Mouse (Mus musculus) midbrain, embryonic 15.5 days (tissue): Measurements from ENCODE around the gene Phf2. TPM values are rescaled to one million over a fixed set of nuclear protein-coding genes. Genes with fewer than 3 reads are reported as not detected.

ENCODE experiments used
- ATAC-seq: fragments of 200-750 bp; cut with Nextera tagmentation; replicated peaks from 2 replicates; pipeline ENCODE4 v1.8.0; 2017; ENCODE audit warnings: moderate TSS enrichment
- H3K27ac ChIP-seq: fragments of 300-500 bp; sonication (generic); 2 replicates; pipeline ENCODE4 v1.5.1; 2015; ENCODE audit warnings: mild to moderate bottlenecking, inconsistent platforms
- H3K27me3 ChIP-seq: fragments of 300-500 bp; sonication (generic); replicated peaks from 2 replicates; pipeline ENCODE4 v1.6.1; 2015; ENCODE audit warnings: inconsistent platforms
- H3K36me3 ChIP-seq: fragments of 300-500 bp; sonication (generic); replicated peaks from 2 replicates; pipeline ENCODE4 v1.6.1; 2015; ENCODE audit warnings: inconsistent platforms
- H3K4me1 ChIP-seq: fragments of 300-500 bp; sonication (generic); 2 replicates; pipeline ENCODE4 v1.6.1; 2015; ENCODE audit warnings: inconsistent platforms
- H3K4me2 ChIP-seq: fragments of 300-500 bp; sonication (generic); 2 replicates; pipeline ENCODE4 v1.6.1; 2015; ENCODE audit warnings: inconsistent platforms, mild to moderate bottlenecking, moderate library complexity
- H3K4me3 ChIP-seq: fragments of 300-500 bp; sonication (generic); 2 replicates; pipeline ENCODE4 v1.5.1; 2015; ENCODE audit warnings: mild to moderate bottlenecking, inconsistent platforms
- H3K9ac ChIP-seq: fragments of 300-500 bp; sonication (generic); 2 replicates; pipeline ENCODE4 v1.6.1; 2015; ENCODE audit warnings: mild to moderate bottlenecking, inconsistent platforms
- H3K9me3 ChIP-seq: fragments of 300-500 bp; sonication (generic); 2 replicates; pipeline ENCODE4 v1.6.1; 2016; ENCODE audit warnings: inconsistent platforms
- whole genome bisulfite sequencing: fragments of 180-500 bp; shearing (Covaris S2); methylation state at CpG from one replicate; pipeline ENCODE4 v1.1.7; 2015; ENCODE audit warnings: mixed read lengths; 5-methylcytosine and 5-hydroxymethylcytosine counted together
- polyA plus RNA-seq: library from polyadenylated mRNA; unstranded; fragments of >200 nt; fragmentation: Nextera tagmentation; extraction: Ambion mirVana; gene quantifications from 2 replicates; pipeline ENCODE4 v1.2.1, GENCODE M21; 2015

Phf2 gene
- polyA plus RNA-seq, 1 experiment from 2014 or later = 10.7 TPM

GRCm38 (mm10) chr13:48853475-48853874 is 17.4 kb downstream of the Phf2 start:
- Histone ChIP-seq H3K36me3 (no peaks in the 10 kb centered on the region), H3K4me1 (peaks cover 80% of the 10 kb centered on the region), H3K27me3 (no peaks in the 10 kb centered on the region), H3K4me3 (no peak overlapping the region), H3K9ac (no peak overlapping the region), H3K27ac (peak overlapping the region; percentile 62), H3K9me3 (no peaks in the 10 kb centered on the region), H3K4me2 (no peak overlapping the region)
- WGBS = 9% methylated on average over 2 of the region's 2 CpGs
- ATAC-seq = no peak

GRCm38 (mm10) chr13:48852859-48853258 is 18.1 kb downstream of the Phf2 start:
- H3K9me3 ChIP-seq = no peaks in the 10 kb centered on the region
- H3K36me3 ChIP-seq = no peaks in the 10 kb centered on the region
- no peak for ATAC-seq
- no peak overlapping the region for H3K27ac ChIP-seq
- 74% methylated on average over 3 of the region's 3 CpGs for WGBS
- peaks cover 74% of the 10 kb centered on the region for H3K4me1 ChIP-seq
- no peak overlapping the region for H3K9ac ChIP-seq
- no peaks in the 10 kb centered on the region for H3K27me3 ChIP-seq
- no peak overlapping the region for H3K4me3 ChIP-seq
- no peak overlapping the region for H3K4me2 ChIP-seq

GRCm38 (mm10) chr13:48851719-48852118 is 19.2 kb downstream of the Phf2 start:
- WGBS = 85% methylated on average over 5 of the region's 5 CpGs
- no peak overlapping the region for H3K4me2 ChIP-seq
- ATAC-seq = no peak
- H3K9me3 ChIP-seq = no peaks in the 10 kb centered on the region
- no peak overlapping the region for H3K9ac ChIP-seq
- H3K36me3 ChIP-seq = no peaks in the 10 kb centered on the region
- no peak overlapping the region for H3K4me3 ChIP-seq
- H3K27me3 ChIP-seq = no peaks in the 10 kb centered on the region
- peaks cover 65% of the 10 kb centered on the region for H3K4me1 ChIP-seq
- no peak overlapping the region for H3K27ac ChIP-seq

GRCm38 (mm10) chr13:48850771-48851170 is 20.1 kb downstream of the Phf2 start:
- no peak overlapping the region for H3K4me2 ChIP-seq
- peak overlapping the region; percentile 35; the same call in 1 of the 2 replicates for H3K27ac ChIP-seq
- peak; percentile 15; the same call in 1 of the 2 replicates for ATAC-seq
- H3K36me3 ChIP-seq = no peaks in the 10 kb centered on the region
- peaks cover 57% of the 10 kb centered on the region for H3K4me1 ChIP-seq
- no peak overlapping the region for H3K4me3 ChIP-seq
- no peaks in the 10 kb centered on the region for H3K27me3 ChIP-seq
- 62% methylated on average over 8 of the region's 8 CpGs for WGBS
- no peak overlapping the region for H3K9ac ChIP-seq
- H3K9me3 ChIP-seq = no peaks in the 10 kb centered on the region

GRCm38 (mm10) chr13:48850326-48850725 is 20.6 kb downstream of the Phf2 start:
- Histone ChIP-seq H3K27ac (no peak overlapping the region), H3K27me3 (no peaks in the 10 kb centered on the region), H3K9me3 (no peaks in the 10 kb centered on the region), H3K36me3 (no peaks in the 10 kb centered on the region), H3K9ac (no peak overlapping the region), H3K4me2 (no peak overlapping the region), H3K4me1 (peaks cover 57% of the 10 kb centered on the region), H3K4me3 (no peak overlapping the region)
- ATAC-seq = no peak
- 88% methylated on average over 2 of the region's 2 CpGs for WGBS

GRCm38 (mm10) chr13:48849155-48849554 is 21.8 kb downstream of the Phf2 start:
- no peak overlapping the region for H3K9ac ChIP-seq
- H3K9me3 ChIP-seq = no peaks in the 10 kb centered on the region
- no peak overlapping the region for H3K4me3 ChIP-seq
- H3K4me1 ChIP-seq = peaks cover 48% of the 10 kb centered on the region
- H3K4me2 ChIP-seq = no peak overlapping the region
- 0 out of 2 replicates have a peak overlapping the region, but pooled peaks have one; percentile 1 for H3K27ac ChIP-seq
- 32% methylated on average over 3 of the region's 3 CpGs for WGBS
- ATAC-seq = no peak
- H3K27me3 ChIP-seq = no peaks in the 10 kb centered on the region
- H3K36me3 ChIP-seq = no peaks in the 10 kb centered on the region

- Histone ChIP-seq H3K9ac (no peak overlapping the region), H3K27ac (no peak overlapping the region), H3K36me3 (no peaks in the 10 kb centered on the region), H3K27me3 (no peaks in the 10 kb centered on the region), H3K4me2 (no peak overlapping the region), H3K9me3 (no peaks in the 10 kb centered on the region), H3K4me3 (no peak overlapping the region), H3K4me1 (peaks cover 15% of the 10 kb centered on the region)
- no peak for ATAC-seq
- WGBS = 76% methylated on average over 4 of the region's 4 CpGs
Observed at GRCm38 (mm10) chr13:48845308-48845707, 25.6 kb downstream of the Phf2 start.

- no peak for ATAC-seq
- 93% methylated on average over 1 of the region's 1 CpGs for WGBS
Observed at GRCm38 (mm10) chr13:48843530-48843929, 27.4 kb downstream of the Phf2 start.

GRCm38 (mm10) chr13:48841905-48842592 is 28.9 kb downstream of the Phf2 start:
- Histone ChIP-seq H3K4me2 (no peak overlapping the region), H3K27ac (no peak overlapping the region), H3K9me3 (no peaks in the 10 kb centered on the region), H3K9ac (no peak overlapping the region), H3K4me1 (no peaks in the 10 kb centered on the region), H3K4me3 (no peak overlapping the region), H3K27me3 (no peaks in the 10 kb centered on the region), H3K36me3 (no peaks in the 10 kb centered on the region)
- ATAC-seq = no peak
- WGBS = 70% methylated on average over 5 of the region's 5 CpGs

More at GRCm38 (mm10) chr13:48843530-48843929, 27.4 kb downstream of the Phf2 start:
- Histone ChIP-seq H3K4me2 (no peak overlapping the region), H3K9me3 (no peaks in the 10 kb centered on the region), H3K4me3 (no peak overlapping the region), H3K36me3 (no peaks in the 10 kb centered on the region), H3K9ac (no peak overlapping the region), H3K4me1 (peaks cover under 1% of the 10 kb centered on the region; the same call in 1 of the 2 replicates), H3K27me3 (no peaks in the 10 kb centered on the region), H3K27ac (no peak overlapping the region)

GRCm38 (mm10) chr13:48838284-48838683 is 32.6 kb downstream of the Phf2 start:
- no peaks in the 10 kb centered on the region for H3K27me3 ChIP-seq

GRCm38 (mm10) chr13:48837537-48837936 is 33.4 kb downstream of the Phf2 start:
- H3K4me1 ChIP-seq = no peaks in the 10 kb centered on the region
- H3K9ac ChIP-seq = no peak overlapping the region
- no peak overlapping the region for H3K4me3 ChIP-seq
- H3K9me3 ChIP-seq = no peaks in the 10 kb centered on the region
- no peaks in the 10 kb centered on the region for H3K27me3 ChIP-seq
- no peak overlapping the region for H3K4me2 ChIP-seq
- H3K27ac ChIP-seq = no peak overlapping the region
- ATAC-seq = no peak
- 91% methylated on average over 6 of the region's 6 CpGs for WGBS
- H3K36me3 ChIP-seq = no peaks in the 10 kb centered on the region

More at GRCm38 (mm10) chr13:48838284-48838683, 32.6 kb downstream of the Phf2 start:
- Histone ChIP-seq H3K4me3 (no peak overlapping the region), H3K4me1 (no peaks in the 10 kb centered on the region), H3K27ac (no peak overlapping the region), H3K9me3 (no peaks in the 10 kb centered on the region), H3K4me2 (no peak overlapping the region), H3K36me3 (no peaks in the 10 kb centered on the region), H3K9ac (no peak overlapping the region)
- ATAC-seq = no peak
- 74% methylated on average over 2 of the region's 2 CpGs for WGBS

- Histone ChIP-seq H3K4me1 (no peaks in the 10 kb centered on the region), H3K4me2 (no peak overlapping the region), H3K36me3 (peaks cover 16% of the 10 kb centered on the region), H3K9ac (no peak overlapping the region), H3K4me3 (no peak overlapping the region), H3K9me3 (no peaks in the 10 kb centered on the region), H3K27me3 (no peaks in the 10 kb centered on the region), H3K27ac (peak overlapping the region; percentile 64)
- peak; percentile 85 for ATAC-seq
- 62% methylated on average over 14 of the region's 14 CpGs for WGBS
Observed at GRCm38 (mm10) chr13:48830528-48831250, 40.2 kb downstream of the Phf2 start.
